Mouse (Mus musculus) small intestine, adult 2 months (tissue): ENCODE results near the gene Leprot.

ENCODE experiments used
- CTCF ChIP-seq: fragments of 200-500 bp; IDR thresholded peaks from 2 replicates; pipeline ENCODE4 v1.5.1; 2012; ENCODE audit warnings: low read depth, mild to moderate bottlenecking, control low read depth, inconsistent platforms, low read length, moderate library complexity, mixed read lengths; ENCODE audit not compliant: insufficient replicate concordance, insufficient read length; ENCODE audit errors: extremely low read depth
- POLR2A ChIP-seq: fragments of 200-500 bp; IDR thresholded peaks from 2 replicates; pipeline ENCODE4 v1.6.1; 2012; ENCODE audit warnings: low read depth, mild to moderate bottlenecking, control low read depth, inconsistent platforms, low read length, moderate library complexity

- TF ChIP-seq POLR2A (no peak), CTCF (no peak)
Measured at GRCm38 (mm10) chr4:101707234-101707633, 59.7 kb downstream of the Leprot start.
